ENCODE assay signal across 28 mouse cellular contexts in the genomic region with DNA sequence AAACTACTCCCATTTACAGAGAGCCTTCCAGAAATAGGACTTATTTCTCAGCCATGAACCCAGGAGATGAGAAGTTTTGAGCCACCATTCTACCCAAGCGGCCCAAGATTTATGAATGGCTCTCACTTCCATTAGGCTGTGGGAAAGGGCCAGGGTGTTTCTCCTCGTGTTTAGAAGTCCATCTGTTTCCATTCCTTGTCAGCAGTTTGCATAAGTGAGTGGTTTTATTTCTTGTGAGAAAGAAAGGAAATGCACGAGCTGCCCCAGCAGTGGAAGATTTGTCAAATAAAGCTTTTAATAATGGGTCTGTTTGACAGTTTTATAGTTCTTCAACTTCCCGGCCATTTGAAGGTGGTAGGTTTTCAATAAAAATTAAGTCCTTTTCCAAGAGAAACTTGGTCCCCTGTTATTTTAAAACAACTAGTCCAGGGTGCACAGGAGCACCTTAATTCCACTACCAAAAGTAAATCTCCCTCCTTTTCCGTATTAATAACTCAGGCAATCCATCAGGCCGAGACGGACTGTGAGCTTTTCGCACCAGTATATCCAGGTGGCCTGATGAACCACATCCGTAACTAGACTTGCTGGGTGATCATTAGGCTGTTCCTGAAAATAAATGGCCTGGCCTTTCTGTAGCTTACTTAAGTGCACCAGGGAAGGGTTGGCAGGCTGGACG.
DNase-seq lines count a peak whose midpoint lies in the region; ATAC-seq and TF ChIP-seq lines count a peak whose summit lies in the region.
"Had no signal": no experiment of that assay in that cellular context is flagged by ENCODE, and none has a peak within 500 bp of the region (broad histone marks: within the 10 kb centered on the region; RNA-seq: fewer than 3 reads in every experiment).

No protein-coding gene starts in this region.

- no peaks in the 10 kb centered on the region for H3K27me3 ChIP-seq in kidney, postnatal 0 days (ENCODE audit: insufficient read depth, low read length)
- no peaks in the 10 kb centered on the region for H3K27me3 ChIP-seq in limb, embryonic 13.5 days
- H3K27me3 ChIP-seq in liver, postnatal 0 days (ENCODE audit: insufficient read depth, low read length), result no peaks in the 10 kb centered on the region
- H3K27me3 ChIP-seq: heart, embryonic 12.5 days; liver, embryonic 12.5 days; megakaryocyte, embryonic 14.5 days; midbrain, embryonic 13.5 days; neural tube, embryonic 15.5 days had no signal

- no peak for ATAC-seq in kidney, postnatal 0 days (replicated peaks; ENCODE audit: low FRiP score, low read depth)
- ATAC-seq in limb, embryonic 13.5 days (ENCODE audit: low FRiP score, low read depth), result peak; percentile 51
- ATAC-seq in liver, postnatal 0 days, result no peak
- ATAC-seq: forebrain, embryonic 14.5 days; inflammation-experienced regulatory T-cells, adult 6 months; liver, embryonic 12.5 days; lung, postnatal 0 days; midbrain, embryonic 13.5 days had no signal

- no peaks in the 10 kb centered on the region for H3K36me3 ChIP-seq in kidney, postnatal 0 days (ENCODE audit: insufficient read depth, low read length)
- H3K36me3 ChIP-seq in limb, embryonic 13.5 days, result no peaks in the 10 kb centered on the region
- no peaks in the 10 kb centered on the region for H3K36me3 ChIP-seq in liver, postnatal 0 days (replicated peaks; ENCODE audit: insufficient read depth, low read length)
- H3K36me3 ChIP-seq: G1E; heart, embryonic 12.5 days; liver, embryonic 12.5 days; midbrain, embryonic 13.5 days; neural tube, embryonic 15.5 days had no signal

- H3K9ac ChIP-seq in kidney, postnatal 0 days (ENCODE audit: low read depth, low read length), result no peak overlapping the region
- no peak overlapping the region for H3K9ac ChIP-seq in limb, embryonic 13.5 days
- H3K9ac ChIP-seq in liver, postnatal 0 days (replicated peaks), result no peak overlapping the region
- H3K9ac ChIP-seq: heart, embryonic 12.5 days; hindbrain, embryonic 14.5 days; liver, embryonic 12.5 days; midbrain, embryonic 13.5 days; neural tube, embryonic 15.5 days had no signal

- no peak overlapping the region for H3K27ac ChIP-seq in kidney, postnatal 0 days
- H3K27ac ChIP-seq in limb, embryonic 13.5 days, result 0 out of 2 replicates have a peak overlapping the region, but pooled peaks have one; percentile 10
- no peak overlapping the region for H3K27ac ChIP-seq in liver, postnatal 0 days (ENCODE audit: low read depth)
- H3K27ac ChIP-seq: heart, adult 2 months; hindbrain, embryonic 14.5 days; liver, embryonic 12.5 days; midbrain, embryonic 13.5 days; neural tube, embryonic 15.5 days had no signal

- H3K9me3 ChIP-seq in kidney, postnatal 0 days (replicated peaks; ENCODE audit: low read length), result no peaks in the 10 kb centered on the region
- 0 out of 2 replicates have a peak, but pooled peaks cover 3% of the 10 kb centered on the region for H3K9me3 ChIP-seq in limb, embryonic 13.5 days
- no peaks in the 10 kb centered on the region for H3K9me3 ChIP-seq in liver, postnatal 0 days (ENCODE audit: low read length)
- H3K9me3 ChIP-seq: heart, embryonic 12.5 days; liver, embryonic 12.5 days; midbrain, embryonic 13.5 days; neural tube, embryonic 15.5 days had no signal

- peak; percentile 30 for DNase-seq in embryo, embryonic 11 days
- no peak for DNase-seq in embryo, embryonic 9.5 days (ENCODE audit: extremely low spot score)
- DNase-seq in kidney, postnatal 0 days (ENCODE audit: low spot score), result peak; percentile 83
- DNase-seq in kidney, adult 8-10 months, result no peak
- DNase-seq in forelimb bud, embryonic 11.5 days (ENCODE audit: low read depth, low spot score), result peak; percentile 73
- DNase-seq in liver, postnatal 0 days, result no peak
- DNase-seq: adrenal gland, adult 8-10 months; cerebellum, adult 8-10 months; cerebellum, postnatal 36 days; gastrocnemius, postnatal 36 days; heart, adult 2 months; layer of hippocampus, adult 9-11 months; lung, adult 18-20 months; lung, postnatal 4 days; retina, postnatal 1 day; right cerebral cortex, postnatal 14 days; thymus, postnatal 4 days had no signal

- no peak overlapping the region for H3K4me3 ChIP-seq in kidney, postnatal 0 days (replicated peaks; ENCODE audit: low read depth, low read length)
- no peak overlapping the region for H3K4me3 ChIP-seq in limb, embryonic 13.5 days
- H3K4me3 ChIP-seq in liver, postnatal 0 days (ENCODE audit: low read depth, low read length), result no peak overlapping the region
- H3K4me3 ChIP-seq: heart, adult 2 months; heart, embryonic 12.5 days; liver, embryonic 12.5 days; megakaryocyte, embryonic 14.5 days; midbrain, embryonic 13.5 days; neural tube, embryonic 15.5 days had no signal

- TF ChIP-seq CTCF in kidney, postnatal 0 days (IDR thresholded peaks at IDR 0.05; ENCODE audit: low read depth), result no peak
- no peak for TF ChIP-seq CTCF in liver, postnatal 0 days (IDR thresholded peaks at IDR 0.05; ENCODE audit: low read depth)

- H3K4me2 ChIP-seq in kidney, postnatal 0 days (ENCODE audit: low read length), result no peak overlapping the region
- no peak overlapping the region for H3K4me2 ChIP-seq in limb, embryonic 13.5 days (replicated peaks)
- H3K4me2 ChIP-seq in liver, postnatal 0 days (ENCODE audit: low read depth, low read length), result no peak overlapping the region
- H3K4me2 ChIP-seq: heart, embryonic 12.5 days; hindbrain, embryonic 14.5 days; liver, embryonic 12.5 days; midbrain, embryonic 13.5 days; neural tube, embryonic 15.5 days had no signal

- H3K4me1 ChIP-seq in kidney, postnatal 0 days (replicated peaks; ENCODE audit: insufficient read depth, low read length), result no peaks in the 10 kb centered on the region
- H3K4me1 ChIP-seq in limb, embryonic 13.5 days, result peaks cover 12% of the 10 kb centered on the region
- no peaks in the 10 kb centered on the region for H3K4me1 ChIP-seq in liver, postnatal 0 days (ENCODE audit: insufficient read depth)
- H3K4me1 ChIP-seq: liver, embryonic 12.5 days; megakaryocyte, embryonic 14.5 days; midbrain, embryonic 13.5 days had no signal

- TF ChIP-seq EP300 in liver, postnatal 0 days (IDR thresholded peaks at IDR 0.05; ENCODE audit: low read depth), result no peak

- 14% methylated on average over 10 of the region's 10 CpGs for WGBS in kidney, postnatal 0 days
- 11% methylated on average over 10 of the region's 10 CpGs for WGBS in limb, embryonic 13.5 days
- 59% methylated on average over 10 of the region's 10 CpGs for WGBS in liver, postnatal 0 days (ENCODE audit: insufficient replicate concordance)

Comparison
In these comparisons a context has a peak if more than half of its experiments do, and no peak if none do; other contexts are left out.
1. DNase-seq: peak in embryo, embryonic 11 days (single experiment), kidney, postnatal 0 days (single experiment) and forelimb bud, embryonic 11.5 days (single experiment); none in embryo, embryonic 9.5 days (single experiment), kidney, adult 8-10 months (0 of 2) and liver, postnatal 0 days (single experiment).